ENCODE assay signal across 26 mouse cellular contexts in the genomic region with DNA sequence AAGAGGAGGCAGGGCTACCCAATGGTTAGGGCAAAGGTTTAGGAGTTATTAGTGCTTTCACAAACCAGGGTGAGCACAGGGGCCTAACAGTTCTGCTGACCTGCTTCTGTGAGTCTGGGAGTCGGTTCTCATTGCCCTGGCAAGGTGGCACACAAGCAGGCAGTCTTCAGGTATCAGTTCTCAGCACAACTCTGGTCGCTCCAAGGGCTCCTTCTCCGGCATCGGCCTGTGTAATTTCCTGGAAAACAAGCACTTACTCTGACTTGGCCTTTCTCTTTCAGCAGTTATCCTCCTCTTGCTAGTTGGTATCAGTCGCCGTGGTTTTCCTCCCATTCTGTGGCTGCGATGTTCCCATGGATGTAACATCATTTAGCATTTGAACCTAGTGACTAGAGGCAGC. TPM values are rescaled to one million over a fixed set of nuclear protein-coding genes. Genes with fewer than 3 reads are reported as not detected.
"Had no signal": no experiment of that assay in that cellular context is flagged by ENCODE, and none has a peak within 500 bp of the region (broad histone marks: within the 10 kb centered on the region; RNA-seq: fewer than 3 reads in every experiment).

No protein-coding gene starts in this region.

- H3K4me1 ChIP-seq: embryonic facial prominence, embryonic 10.5 days; embryonic facial prominence, embryonic 12.5 days; embryonic facial prominence, embryonic 13.5 days; embryonic facial prominence, embryonic 15.5 days; forebrain, embryonic 10.5 days; forebrain, embryonic 12.5 days; forebrain, embryonic 13.5 days; forebrain, embryonic 15.5 days had no signal

- H3K4me2 ChIP-seq: embryonic facial prominence, embryonic 12.5 days; embryonic facial prominence, embryonic 13.5 days; embryonic facial prominence, embryonic 15.5 days; forebrain, embryonic 12.5 days; forebrain, embryonic 13.5 days; forebrain, embryonic 15.5 days had no signal

- H3K9me3 ChIP-seq: embryonic facial prominence, embryonic 12.5 days; embryonic facial prominence, embryonic 13.5 days; embryonic facial prominence, embryonic 15.5 days; forebrain, embryonic 15.5 days had no signal

- H3K27ac ChIP-seq: embryonic facial prominence, embryonic 10.5 days; embryonic facial prominence, embryonic 12.5 days; embryonic facial prominence, embryonic 13.5 days; embryonic facial prominence, embryonic 15.5 days; forebrain, embryonic 10.5 days; forebrain, embryonic 12.5 days; forebrain, embryonic 13.5 days; gastrocnemius, adult 2 months; heart, adult 2 months had no signal

- DNase-seq: cerebellum, adult 2 months; cerebellum, adult 8-10 months; cerebellum, adult 9-10 months; cerebellum, adult 9-11 months; cerebellum, postnatal 10 days; cerebellum, postnatal 14 days; cerebellum, postnatal 25 days; cerebellum, postnatal 36 days; embryo, embryonic 11 days; forebrain, postnatal 0 days; gastrocnemius, adult 2 months; gastrocnemius, postnatal 10 days; gastrocnemius, postnatal 14 days; gastrocnemius, postnatal 25 days; gastrocnemius, postnatal 36 days; heart, adult 18-20 months; heart, adult 2 months had no signal

- H3K36me3 ChIP-seq: embryonic facial prominence, embryonic 10.5 days; embryonic facial prominence, embryonic 12.5 days; embryonic facial prominence, embryonic 13.5 days; embryonic facial prominence, embryonic 15.5 days; forebrain, embryonic 10.5 days; forebrain, embryonic 12.5 days; forebrain, embryonic 15.5 days had no signal

- H3K4me3 ChIP-seq: embryonic facial prominence, embryonic 10.5 days; embryonic facial prominence, embryonic 12.5 days; embryonic facial prominence, embryonic 13.5 days; embryonic facial prominence, embryonic 15.5 days; erythroblast, embryonic 14.5 days; forebrain, embryonic 10.5 days; forebrain, embryonic 12.5 days; forebrain, embryonic 13.5 days; forebrain, embryonic 15.5 days; gastrocnemius, adult 2 months; heart, adult 2 months had no signal

- H3K27me3 ChIP-seq: embryonic facial prominence, embryonic 12.5 days; embryonic facial prominence, embryonic 13.5 days; embryonic facial prominence, embryonic 15.5 days; forebrain, embryonic 12.5 days; forebrain, embryonic 13.5 days; forebrain, embryonic 15.5 days had no signal

- H3K9ac ChIP-seq: embryonic facial prominence, embryonic 12.5 days; embryonic facial prominence, embryonic 13.5 days; embryonic facial prominence, embryonic 15.5 days; forebrain, embryonic 12.5 days; forebrain, embryonic 13.5 days; forebrain, embryonic 15.5 days; forebrain, postnatal 0 days had no signal

RNA-seq across cellular contexts. Expression of gene Rgs6, which starts 38.0 kb away (rescaled TPM):
- polyA plus RNA-seq: erythroblast, embryonic 14.5 days had no signal
